Mouse (Mus musculus) forelimb bud, embryonic 11.5 days (tissue): ENCODE data around the gene Pop5.

ENCODE experiments used
- DNase-seq: peaks from one replicate; pipeline ENCODE4 v3.0.0-alpha.2; 2012; ENCODE audit warnings: low read depth, low spot score

The Pop5 gene

GRCm38 (mm10) chr5:115235786-115236263 lies at the start of gene Pop5:
Gene Pop5 (plus strand): TSS chr5:115235836.
- DNase-seq, result peak; percentile 88

GRCm38 (mm10) chr5:115186371-115187073 lies 49.1 kb upstream of the Pop5 start:
- DNase-seq, result no peak

- DNase-seq, result peak; percentile 90
These were observed 48.2 kb upstream of the Pop5 start for GRCm38 (mm10) chr5:115187188-115188131.

- DNase-seq, result peak; percentile 45
These were observed 46.8 kb upstream of the Pop5 start for GRCm38 (mm10) chr5:115188824-115189223.

- DNase-seq, result no peak
These were observed 45.6 kb upstream of the Pop5 start for GRCm38 (mm10) chr5:115190081-115190480.

- DNase-seq, result no peak
These were observed 43.5 kb upstream of the Pop5 start for GRCm38 (mm10) chr5:115191880-115192827.

GRCm38 (mm10) chr5:115192828-115193195 lies 42.8 kb upstream of the Pop5 start:
- no peak for DNase-seq

- DNase-seq, result peak; percentile 33
These were observed 42.4 kb upstream of the Pop5 start for GRCm38 (mm10) chr5:115193226-115193625.

- DNase-seq, result peak; percentile 42
These were observed 41.7 kb upstream of the Pop5 start, which contains the start of gene Cabp1 for GRCm38 (mm10) chr5:115193669-115194625. Gene Cabp1 (minus strand): TSS chr5:115194381.

GRCm38 (mm10) chr5:115194626-115195221 lies 40.9 kb upstream of the Pop5 start:
- no peak for DNase-seq

- DNase-seq, result no peak
These were observed 31.7 kb upstream of the Pop5 start for GRCm38 (mm10) chr5:115203735-115204561.

GRCm38 (mm10) chr5:115204562-115205311 lies 30.9 kb upstream of the Pop5 start:
- no peak for DNase-seq

GRCm38 (mm10) chr5:115207244-115207643 lies 28.4 kb upstream of the Pop5 start:
- DNase-seq, result no peak

- no peak for DNase-seq
These were observed 27.7 kb upstream of the Pop5 start for GRCm38 (mm10) chr5:115207892-115208291.

- no peak for DNase-seq
These were observed 27.0 kb upstream of the Pop5 start for GRCm38 (mm10) chr5:115208601-115209000.

- DNase-seq, result no peak
These were observed 25.3 kb upstream of the Pop5 start for GRCm38 (mm10) chr5:115210380-115210779.

- DNase-seq, result no peak
These were observed 23.2 kb upstream of the Pop5 start for GRCm38 (mm10) chr5:115212451-115212850.

- no peak for DNase-seq
These were observed 22.8 kb upstream of the Pop5 start for GRCm38 (mm10) chr5:115212861-115213260.
